Mouse (Mus musculus) hindbrain, embryonic 13.5 days (tissue): Measurements from ENCODE around the gene Slc7a7. TPM values are rescaled to one million over a fixed set of nuclear protein-coding genes. Genes with fewer than 3 reads are reported as not detected.

Source experiments
- ATAC-seq: fragments of 200-750 bp; cut with Nextera tagmentation; 2 replicates; pipeline ENCODE4 v1.8.0; 2017; ENCODE audit warnings: moderate TSS enrichment; ENCODE audit not compliant: low FRiP score
- H3K27ac ChIP-seq: fragments of 300-500 bp; sonication (generic); 2 replicates; pipeline ENCODE4 v1.5.1; 2015; ENCODE audit warnings: inconsistent platforms, mild to moderate bottlenecking, moderate library complexity
- H3K27me3 ChIP-seq: fragments of 300-500 bp; sonication (generic); 2 replicates; pipeline ENCODE4 v1.6.1; 2015; ENCODE audit warnings: mild to moderate bottlenecking, inconsistent platforms
- H3K36me3 ChIP-seq: fragments of 300-500 bp; sonication (generic); 2 replicates; pipeline ENCODE4 v1.6.1; 2015; ENCODE audit warnings: mild to moderate bottlenecking, inconsistent platforms
- H3K4me1 ChIP-seq: fragments of 300-500 bp; sonication (generic); replicated peaks from 2 replicates; pipeline ENCODE4 v1.6.1; 2015; ENCODE audit warnings: inconsistent platforms
- H3K4me2 ChIP-seq: fragments of 300-500 bp; sonication (generic); 2 replicates; pipeline ENCODE4 v1.6.1; 2015; ENCODE audit warnings: inconsistent platforms, mild to moderate bottlenecking, moderate library complexity
- H3K4me3 ChIP-seq: fragments of 300-500 bp; sonication (generic); 2 replicates; pipeline ENCODE4 v1.5.1; 2015; ENCODE audit warnings: mild to moderate bottlenecking, inconsistent platforms
- H3K9ac ChIP-seq: fragments of 300-500 bp; sonication (generic); 2 replicates; pipeline ENCODE4 v1.6.1; 2015; ENCODE audit warnings: mild to moderate bottlenecking, inconsistent platforms
- H3K9me3 ChIP-seq: fragments of 300-500 bp; sonication (generic); 2 replicates; pipeline ENCODE4 v1.6.1; 2016; ENCODE audit warnings: inconsistent platforms
- WGBS: fragments of 180-500 bp; shearing (Covaris S2); methylation state at CpG from one replicate; pipeline ENCODE4 v1.1.7; 2015; 5-methylcytosine and 5-hydroxymethylcytosine counted together
- polyA plus RNA-seq: library from polyadenylated mRNA; unstranded; fragments of >200 nt; fragmentation: Nextera tagmentation; extraction: Ambion mirVana; gene quantifications from 2 replicates; pipeline ENCODE4 v1.2.1, GENCODE M21; 2015

The Slc7a7 gene
- polyA plus RNA-seq, 1 experiment from 2014 or later = 5.9 TPM

DNA sequence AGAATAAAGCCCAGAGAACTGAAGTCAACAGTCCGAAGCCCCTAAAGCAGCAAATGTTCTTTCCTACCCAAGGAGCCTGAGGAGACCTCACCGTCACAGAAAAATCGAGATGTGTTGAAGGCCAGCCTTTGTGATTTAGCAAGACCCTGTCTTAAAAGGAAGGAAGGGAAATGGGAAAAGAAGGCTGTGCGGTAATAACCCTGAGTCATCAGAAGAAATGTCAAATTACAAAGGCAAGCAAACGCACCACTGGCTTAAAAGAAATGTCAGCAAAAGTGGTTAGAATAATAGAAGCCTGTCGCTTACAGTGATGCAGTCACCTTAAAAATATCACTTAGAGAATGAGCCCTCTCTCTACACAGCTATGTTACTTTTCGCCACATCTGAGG, 19.1 kb downstream of the Slc7a7 start:
- Histone ChIP-seq H3K36me3 (no peaks in the 10 kb centered on the region), H3K4me3 (no peak overlapping the region), H3K4me2 (no peak overlapping the region), H3K27ac (no peak overlapping the region), H3K4me1 (no peaks in the 10 kb centered on the region), H3K9me3 (no peaks in the 10 kb centered on the region), H3K27me3 (no peaks in the 10 kb centered on the region), H3K9ac (no peak overlapping the region)
- no peak for ATAC-seq
- WGBS = 78% methylated on average over 7 of the region's 7 CpGs

DNA sequence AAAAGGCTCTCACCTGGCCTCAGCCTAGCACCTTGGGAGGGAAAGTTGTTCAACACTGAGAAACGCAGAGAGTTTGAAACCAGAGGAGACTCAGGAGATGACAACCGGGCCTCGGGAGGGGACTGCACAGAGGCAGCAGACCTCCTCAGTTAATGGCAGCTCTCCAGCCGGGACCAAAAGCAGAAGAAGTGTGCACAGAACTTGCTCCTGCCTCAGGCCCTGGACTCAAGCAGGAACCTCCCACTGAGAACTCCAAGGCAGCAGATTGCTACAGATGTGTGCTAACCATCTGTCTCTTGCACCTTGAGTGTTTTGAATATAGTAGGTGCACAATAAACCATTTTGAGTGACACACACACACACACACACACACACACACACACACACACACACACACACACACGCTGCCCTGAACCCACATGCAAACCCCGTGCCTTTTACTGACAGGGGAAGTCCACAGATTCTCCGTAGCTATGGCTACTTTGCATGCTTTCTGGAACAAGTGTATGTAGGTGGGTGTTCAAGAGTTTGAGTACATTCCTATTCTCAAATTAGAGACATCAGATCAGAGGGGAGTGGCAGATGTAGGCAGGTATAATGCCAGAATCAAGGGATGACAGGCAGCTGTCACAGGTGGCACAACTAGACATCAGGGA, 19.6 kb downstream of the Slc7a7 start:
- no peaks in the 10 kb centered on the region for H3K27me3 ChIP-seq
- WGBS = 74% methylated on average over 7 of the region's 7 CpGs
- H3K4me2 ChIP-seq = no peak overlapping the region
- H3K9ac ChIP-seq = no peak overlapping the region
- no peak overlapping the region for H3K4me3 ChIP-seq
- H3K36me3 ChIP-seq = no peaks in the 10 kb centered on the region
- ATAC-seq = no peak
- H3K27ac ChIP-seq = no peak overlapping the region
- no peaks in the 10 kb centered on the region for H3K9me3 ChIP-seq
- no peaks in the 10 kb centered on the region for H3K4me1 ChIP-seq

DNA sequence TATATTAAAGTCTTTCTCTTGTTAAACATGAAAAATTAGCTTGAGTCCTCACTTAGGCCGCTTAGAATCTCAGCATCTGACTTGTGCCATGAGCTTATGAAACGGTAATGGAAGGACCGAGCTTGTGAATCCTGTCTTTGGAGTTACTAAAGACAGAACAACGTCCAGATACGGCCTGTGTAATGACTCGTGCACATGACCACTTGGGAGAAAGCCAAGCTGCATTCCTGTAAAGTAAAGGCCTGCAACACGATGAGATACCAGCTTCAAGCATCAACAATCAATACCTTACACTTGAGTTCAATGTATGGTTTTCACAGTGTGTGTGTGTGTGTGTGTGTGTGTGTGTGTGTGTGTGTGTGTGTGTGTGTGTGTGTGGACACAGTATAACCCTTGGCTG, 20.9 kb downstream of the Slc7a7 start:
- Histone ChIP-seq H3K4me3 (no peak overlapping the region), H3K9me3 (no peaks in the 10 kb centered on the region), H3K27me3 (no peaks in the 10 kb centered on the region), H3K36me3 (no peaks in the 10 kb centered on the region), H3K4me2 (no peak overlapping the region), H3K27ac (no peak overlapping the region), H3K9ac (no peak overlapping the region), H3K4me1 (no peaks in the 10 kb centered on the region)
- WGBS = 91% methylated on average over 7 of the region's 7 CpGs
- no peak for ATAC-seq

DNA sequence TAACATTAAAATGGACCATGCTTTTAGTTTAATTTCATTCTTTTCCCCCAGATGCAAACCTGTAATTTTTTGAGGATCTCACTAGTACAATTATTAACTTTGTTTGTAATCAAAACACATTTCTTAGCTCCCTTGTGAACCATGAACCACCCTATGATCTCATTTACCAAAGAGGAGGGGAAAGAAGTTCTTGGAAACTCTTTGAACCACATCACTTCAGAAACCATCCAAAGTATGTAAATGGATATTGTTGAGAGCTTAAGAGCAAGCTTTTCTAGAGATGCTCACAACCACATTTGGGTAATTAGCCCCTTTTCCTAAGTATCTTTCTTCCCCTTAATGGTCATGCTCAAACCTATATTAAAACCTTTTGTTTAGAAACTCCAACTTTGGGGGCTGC, 23.3 kb downstream of the Slc7a7 start:
- H3K27me3 ChIP-seq = no peaks in the 10 kb centered on the region
- H3K27ac ChIP-seq = no peak overlapping the region
- H3K9ac ChIP-seq = no peak overlapping the region
- H3K4me1 ChIP-seq = no peaks in the 10 kb centered on the region
- no peak overlapping the region for H3K4me3 ChIP-seq
- H3K4me2 ChIP-seq = no peak overlapping the region
- no peaks in the 10 kb centered on the region for H3K9me3 ChIP-seq
- ATAC-seq = no peak
- no peaks in the 10 kb centered on the region for H3K36me3 ChIP-seq

DNA sequence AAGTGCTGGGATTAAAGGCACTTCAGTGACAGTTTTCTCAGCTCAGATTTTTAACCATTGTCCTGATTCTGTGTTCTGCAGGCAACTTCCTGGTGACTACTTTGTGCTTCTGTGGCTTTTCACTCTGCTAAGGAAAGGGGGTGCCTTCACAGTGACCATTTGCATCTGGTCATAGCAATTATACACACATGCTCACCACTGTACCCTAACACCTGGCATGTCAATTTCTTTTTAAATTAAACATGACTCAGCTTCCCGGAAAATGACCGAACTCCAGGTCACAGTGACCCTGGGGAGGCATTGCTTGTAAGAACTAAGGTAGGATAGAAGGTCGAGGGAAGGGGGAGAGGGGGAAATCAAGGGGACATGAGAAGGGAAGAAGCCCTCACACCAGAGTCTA, 23.8 kb downstream of the Slc7a7 start:
- Histone ChIP-seq H3K4me1 (no peaks in the 10 kb centered on the region), H3K27me3 (no peaks in the 10 kb centered on the region), H3K4me2 (no peak overlapping the region), H3K9me3 (no peaks in the 10 kb centered on the region), H3K4me3 (no peak overlapping the region), H3K27ac (no peak overlapping the region), H3K9ac (no peak overlapping the region), H3K36me3 (no peaks in the 10 kb centered on the region)
- 86% methylated on average over 3 of the region's 3 CpGs for WGBS
- ATAC-seq = no peak

DNA sequence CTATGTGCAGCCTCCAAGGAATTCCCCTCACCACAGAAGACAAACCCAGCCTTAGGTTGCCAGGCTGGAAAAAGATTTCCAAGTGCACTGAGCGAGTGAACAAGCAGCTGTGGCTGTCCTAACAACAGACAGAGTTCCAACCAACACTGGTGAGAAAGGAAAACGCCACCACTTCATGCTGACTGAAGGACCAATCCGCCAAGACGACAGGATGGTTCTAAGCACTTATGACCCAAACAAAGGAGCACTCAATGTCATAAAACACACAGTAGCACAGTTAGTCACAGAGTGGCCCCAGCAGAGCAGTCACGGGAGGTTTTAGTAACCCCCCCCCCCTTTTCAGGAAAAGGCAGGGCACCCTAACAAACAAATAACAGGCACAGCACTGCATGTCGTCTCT, 26.7 kb downstream of the Slc7a7 start:
- no peaks in the 10 kb centered on the region for H3K9me3 ChIP-seq
- no peak overlapping the region for H3K4me2 ChIP-seq
- H3K9ac ChIP-seq = no peak overlapping the region
- H3K27ac ChIP-seq = no peak overlapping the region
- H3K4me1 ChIP-seq = no peaks in the 10 kb centered on the region
- no peak overlapping the region for H3K4me3 ChIP-seq
- no peaks in the 10 kb centered on the region for H3K27me3 ChIP-seq
- no peaks in the 10 kb centered on the region for H3K36me3 ChIP-seq
- no peak for ATAC-seq
- WGBS = 78% methylated on average over 6 of the region's 6 CpGs

DNA sequence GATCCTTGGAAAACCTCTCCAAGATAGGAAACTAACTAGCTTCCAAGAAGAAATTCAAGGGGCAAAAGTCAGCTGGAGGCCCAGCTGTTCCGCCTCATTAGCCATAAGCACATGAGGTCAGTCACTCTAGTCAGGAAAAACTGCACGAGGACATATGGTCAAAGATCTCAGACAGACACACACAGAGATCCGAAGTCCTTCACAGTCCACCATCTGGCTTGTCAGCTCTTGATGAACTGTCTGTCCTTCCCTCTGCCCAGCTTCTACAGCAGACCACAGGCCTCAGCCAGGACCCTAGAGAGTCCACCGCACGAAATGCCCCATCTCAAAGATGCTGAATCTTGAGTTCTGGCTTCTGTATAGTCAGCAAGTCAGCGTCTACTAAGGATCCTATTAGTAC, 30.0 kb downstream of the Slc7a7 start:
- H3K4me1 ChIP-seq = no peaks in the 10 kb centered on the region
- H3K36me3 ChIP-seq = no peaks in the 10 kb centered on the region
- no peak overlapping the region for H3K4me3 ChIP-seq
- ATAC-seq = no peak
- H3K9ac ChIP-seq = no peak overlapping the region
- no peak overlapping the region for H3K27ac ChIP-seq
- H3K27me3 ChIP-seq = no peaks in the 10 kb centered on the region
- WGBS = 73% methylated on average over 6 of the region's 6 CpGs
- no peaks in the 10 kb centered on the region for H3K9me3 ChIP-seq
- no peak overlapping the region for H3K4me2 ChIP-seq

DNA sequence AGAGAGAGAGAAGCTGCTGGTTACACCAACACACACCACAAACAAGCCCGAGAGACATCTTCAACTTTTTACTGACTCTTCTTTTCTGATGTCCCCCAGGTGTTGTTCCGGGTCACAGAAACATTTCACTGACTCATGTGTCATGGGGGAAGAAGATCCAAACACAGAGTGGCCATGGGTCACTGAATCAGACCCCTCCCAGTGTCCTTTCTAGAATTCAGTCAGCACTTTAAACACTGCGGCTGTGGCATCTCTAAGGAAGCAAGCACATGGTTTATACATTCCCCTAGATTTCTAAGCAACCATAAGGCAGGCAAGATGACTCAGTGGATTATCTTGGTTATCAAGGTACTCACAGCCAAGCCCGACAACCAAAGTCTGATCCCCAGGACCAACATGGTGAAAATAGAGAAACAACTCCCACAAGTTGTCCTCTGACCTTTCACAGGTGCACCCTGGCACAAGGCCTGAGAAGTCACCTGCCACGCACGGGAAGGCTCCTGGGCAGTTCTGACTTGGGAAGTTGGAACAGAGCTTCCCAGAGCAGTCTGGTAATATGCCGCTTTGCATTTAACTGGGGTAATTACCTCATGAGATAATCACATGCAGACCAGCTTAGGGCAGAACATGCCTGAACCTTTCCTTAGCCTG, 31.5 kb downstream of the Slc7a7 start:
- Histone ChIP-seq H3K4me2 (no peak overlapping the region), H3K27me3 (no peaks in the 10 kb centered on the region), H3K27ac (no peak overlapping the region), H3K36me3 (no peaks in the 10 kb centered on the region), H3K9me3 (no peaks in the 10 kb centered on the region), H3K9ac (no peak overlapping the region), H3K4me3 (no peak overlapping the region), H3K4me1 (no peaks in the 10 kb centered on the region)
- no peak for ATAC-seq
- WGBS = 88% methylated on average over 7 of the region's 7 CpGs

DNA sequence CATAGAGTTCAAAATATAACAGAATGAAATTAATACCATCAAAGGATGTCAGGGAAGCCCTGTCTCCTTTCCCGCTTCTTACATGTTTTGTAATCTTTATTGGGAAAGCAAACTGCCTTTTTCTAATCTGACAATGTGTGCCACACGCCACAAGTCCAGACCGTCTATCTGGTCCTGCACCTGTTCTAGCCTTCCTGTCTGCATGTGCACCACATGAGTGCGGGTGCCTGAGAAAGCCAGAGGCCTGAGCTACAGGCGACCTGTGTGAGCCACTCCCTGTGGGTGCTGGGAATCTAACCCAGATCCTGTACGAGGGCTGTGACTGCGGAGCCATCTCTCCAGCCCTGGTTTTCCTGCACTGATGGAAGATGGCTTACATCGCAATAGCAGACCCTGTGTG, 33.2 kb downstream of the Slc7a7 start:
- Histone ChIP-seq H3K9me3 (no peaks in the 10 kb centered on the region), H3K4me3 (no peak overlapping the region), H3K9ac (no peak overlapping the region), H3K4me1 (no peaks in the 10 kb centered on the region), H3K27ac (no peak overlapping the region), H3K4me2 (no peak overlapping the region), H3K27me3 (no peaks in the 10 kb centered on the region), H3K36me3 (no peaks in the 10 kb centered on the region)
- no peak for ATAC-seq
- WGBS = 95% methylated on average over 8 of the region's 8 CpGs

DNA sequence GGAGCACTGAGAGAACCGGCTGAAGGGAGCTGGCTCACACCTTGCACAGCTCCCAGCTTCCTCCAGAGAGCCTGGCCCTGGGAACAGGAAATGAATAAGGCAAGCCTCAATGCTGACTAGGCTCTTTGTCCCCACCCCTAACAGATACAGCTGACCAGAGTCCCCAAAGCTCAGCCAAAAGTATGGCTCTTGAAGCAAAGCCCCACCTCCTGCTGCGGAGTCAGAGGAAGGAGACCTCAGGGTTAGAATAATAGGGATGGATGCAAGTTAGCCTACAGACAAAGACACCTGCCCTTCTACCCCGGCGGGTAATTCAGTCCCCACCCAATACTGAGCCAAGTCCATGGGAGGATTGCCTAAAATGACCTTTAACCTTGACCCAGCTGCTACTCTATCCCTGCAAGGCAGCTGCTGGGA, 34.2 kb downstream of the Slc7a7 start:
- ATAC-seq = 0 out of 2 replicates have a peak, but pooled peaks have one; percentile 36
- no peak overlapping the region for H3K9ac ChIP-seq
- no peaks in the 10 kb centered on the region for H3K9me3 ChIP-seq
- 57% methylated on average over 4 of the region's 4 CpGs for WGBS
- no peaks in the 10 kb centered on the region for H3K4me1 ChIP-seq
- H3K27ac ChIP-seq = no peak overlapping the region
- no peaks in the 10 kb centered on the region for H3K27me3 ChIP-seq
- H3K4me3 ChIP-seq = no peak overlapping the region
- H3K4me2 ChIP-seq = no peak overlapping the region
- no peaks in the 10 kb centered on the region for H3K36me3 ChIP-seq

DNA sequence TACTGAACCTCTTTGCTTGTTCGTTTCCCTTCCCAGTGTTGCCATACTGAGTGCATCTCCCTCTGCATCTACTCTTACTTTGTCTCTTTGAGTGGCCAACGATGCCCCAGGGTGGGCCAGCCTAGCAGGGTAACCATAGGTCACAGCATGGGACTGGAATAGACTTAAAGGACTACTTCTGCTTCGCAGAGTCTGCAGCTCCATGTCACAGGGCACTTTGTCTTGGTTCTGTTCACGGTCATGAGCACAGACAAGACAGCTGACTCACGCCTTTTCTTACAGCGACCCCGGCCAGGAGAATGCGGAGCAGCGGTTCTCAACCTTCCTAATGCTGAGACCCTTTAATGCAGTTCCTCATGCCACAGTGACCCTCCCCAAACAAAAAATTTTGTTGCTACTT, 34.9 kb downstream of the Slc7a7 start:
- Histone ChIP-seq H3K27me3 (no peaks in the 10 kb centered on the region), H3K9ac (no peak overlapping the region), H3K9me3 (no peaks in the 10 kb centered on the region), H3K36me3 (no peaks in the 10 kb centered on the region), H3K4me3 (no peak overlapping the region), H3K27ac (no peak overlapping the region), H3K4me2 (no peak overlapping the region), H3K4me1 (no peaks in the 10 kb centered on the region)
- WGBS = 36% methylated on average over 9 of the region's 9 CpGs
- ATAC-seq = no peak

DNA sequence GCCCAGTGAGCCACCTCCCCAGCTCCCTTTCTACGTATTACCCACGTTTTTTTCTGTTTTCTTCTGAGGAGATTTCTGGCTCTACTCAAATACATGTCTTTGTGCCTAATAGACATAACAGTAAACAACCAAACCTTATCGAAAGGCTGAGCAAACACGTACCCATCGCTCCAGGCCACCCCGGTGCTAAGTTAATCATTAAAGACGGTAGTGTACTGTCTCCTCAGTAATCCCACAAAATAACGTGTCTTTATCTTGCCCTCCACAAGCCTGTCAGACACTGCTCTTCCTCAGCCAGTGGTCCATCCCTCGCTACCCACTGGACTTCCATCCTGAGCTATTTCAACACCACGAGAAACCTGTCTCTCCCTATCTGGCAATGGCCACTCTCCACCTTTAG, 35.8 kb downstream of the Slc7a7 start:
- Histone ChIP-seq H3K27ac (no peak overlapping the region), H3K4me3 (no peak overlapping the region), H3K9me3 (no peaks in the 10 kb centered on the region), H3K36me3 (no peaks in the 10 kb centered on the region), H3K27me3 (no peaks in the 10 kb centered on the region), H3K9ac (no peak overlapping the region), H3K4me1 (no peaks in the 10 kb centered on the region), H3K4me2 (no peak overlapping the region)
- no peak for ATAC-seq
- 71% methylated on average over 10 of the region's 10 CpGs for WGBS

DNA sequence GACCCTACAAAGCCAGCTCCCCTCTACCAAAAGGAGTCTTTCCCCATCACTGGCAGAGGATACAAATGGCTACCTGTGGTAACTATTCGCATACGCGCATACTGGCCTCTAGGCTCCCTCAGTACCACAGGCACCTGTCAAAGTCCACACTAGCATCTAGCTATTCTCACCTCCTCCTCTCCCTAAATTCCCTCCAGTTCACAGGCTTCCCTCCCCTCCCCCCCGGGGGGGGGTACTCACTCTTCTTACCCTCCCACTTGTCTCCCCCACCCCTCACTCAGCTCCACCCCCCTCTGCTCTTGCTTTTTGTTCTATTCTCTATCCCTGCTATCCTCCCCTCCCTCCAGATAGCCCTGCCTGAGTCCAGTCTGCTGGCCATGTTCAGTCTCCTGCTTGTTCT, 37.0 kb downstream of the Slc7a7 start:
- H3K4me2 ChIP-seq = no peak overlapping the region
- H3K27me3 ChIP-seq = no peaks in the 10 kb centered on the region
- ATAC-seq = no peak
- H3K27ac ChIP-seq = no peak overlapping the region
- no peak overlapping the region for H3K9ac ChIP-seq
- H3K36me3 ChIP-seq = no peaks in the 10 kb centered on the region
- no peak overlapping the region for H3K4me3 ChIP-seq
- H3K9me3 ChIP-seq = no peaks in the 10 kb centered on the region
- WGBS = 72% methylated on average over 4 of the region's 4 CpGs
- no peaks in the 10 kb centered on the region for H3K4me1 ChIP-seq
